Mouse (Mus musculus) ES-Bruce4 (cell line): ENCODE results near the gene Sprr2k.

ENCODE experiments used
- CTCF ChIP-seq: IDR thresholded peaks from one replicate; pipeline ENCODE4 v1.8.1; 2011; ENCODE audit warnings: low read depth, low read length
- EP300 ChIP-seq: IDR thresholded peaks from 2 replicates; pipeline ENCODE4 v1.6.1; 2011; ENCODE audit warnings: low read depth, low read length; ENCODE audit not compliant: insufficient read depth

GRCm38 (mm10) chr3:92407691-92408090 is 24.7 kb upstream of the Sprr2k start, which contains the start of gene Sprr2i:
- TF ChIP-seq CTCF (no peak), EP300 (no peak)
